Comparison of ENCODE assay signal across 25 mouse cellular contexts in genomic region chr3:95408852-95409251, GRCm38 (mm10). TPM values are rescaled to one million over a fixed set of nuclear protein-coding genes. Genes with fewer than 3 reads are reported as not detected.
"Had no signal": no experiment of that assay in that cellular context is flagged by ENCODE, and none has a peak within 500 bp of the region (broad histone marks: within the 10 kb centered on the region; RNA-seq: fewer than 3 reads in every experiment).

No protein-coding gene starts in this region.

- H3K27ac ChIP-seq: lung, embryonic 15.5 days; midbrain, embryonic 10.5 days; midbrain, embryonic 12.5 days; neural tube, embryonic 13.5 days; neural tube, embryonic 15.5 days had no signal

- H3K4me3 ChIP-seq: lung, embryonic 15.5 days; midbrain, embryonic 10.5 days; midbrain, embryonic 12.5 days; myocyte; neural tube, embryonic 13.5 days; neural tube, embryonic 15.5 days had no signal

- H3K4me1 ChIP-seq: lung, embryonic 15.5 days; midbrain, embryonic 10.5 days; midbrain, embryonic 12.5 days; neural tube, embryonic 13.5 days; neural tube, embryonic 15.5 days had no signal

- H3K9ac ChIP-seq: lung, embryonic 15.5 days; midbrain, embryonic 12.5 days; neural tube, embryonic 13.5 days; neural tube, embryonic 15.5 days had no signal

- DNase-seq: lung, adult 2 months; lung, postnatal 14 days; lung, postnatal 4 days; midbrain, embryonic 14.5 days; retina, postnatal 1 day; right cerebral cortex, adult 18-20 months; right cerebral cortex, postnatal 25 days; right cerebral cortex, postnatal 4 days; spleen, adult 18-20 months; thymus, adult 2 months; thymus, postnatal 25 days; thymus, postnatal 4 days had no signal

- H3K27me3 ChIP-seq: lung, embryonic 15.5 days; midbrain, embryonic 12.5 days; neural tube, embryonic 13.5 days; neural tube, embryonic 15.5 days had no signal

- H3K36me3 ChIP-seq: lung, embryonic 15.5 days; midbrain, embryonic 10.5 days; midbrain, embryonic 12.5 days; neural tube, embryonic 13.5 days; neural tube, embryonic 15.5 days had no signal

- H3K9me3 ChIP-seq: lung, embryonic 15.5 days; midbrain, embryonic 10.5 days; midbrain, embryonic 12.5 days; neural tube, embryonic 13.5 days; neural tube, embryonic 15.5 days had no signal

RNA-seq across cellular contexts. Expression of gene 4930558C23Rik, which starts 6.2 kb away (rescaled TPM):
- total RNA-seq: megakaryocyte, adult 5-6 weeks; megakaryocyte-erythroid progenitor cell, adult 5-6 weeks had no signal
- polyA plus RNA-seq: lung, embryonic 15.5 days; midbrain, embryonic 10.5 days; midbrain, embryonic 12.5 days; midbrain, embryonic 14.5 days; midbrain, embryonic 16.5 days; myocyte; neural tube, embryonic 11.5 days; neural tube, embryonic 13.5 days; neural tube, embryonic 15.5 days; small intestine, adult 2 months; stomach, embryonic 14.5 days; thymus, adult 2 months; urinary bladder, adult 2 months had no signal
